Mouse (Mus musculus) left cerebral cortex, postnatal 25 days (tissue): ENCODE results near the gene Lyl1. TPM values are rescaled to one million over a fixed set of nuclear protein-coding genes. Genes with fewer than 3 reads are reported as not detected.
A peak's percentile ranks its signal among the peaks of the same experiment; 100 is the strongest.

Experiments used
- DNase-seq, 2 experiments: peaks; one replicate each; pipeline ENCODE4 v3.0.0; 2022; ENCODE audit warnings: low spot score in 2 of 2, mixed read lengths in 1 of 2
- intact Hi-C: fragments of 180-260 bp; cut with DNase I; formaldehyde crosslinking; loops from one replicate; pipeline ENCODE4 v1.15.1; 2025
- total RNA-seq, 2 experiments: library from RNA; stranded (reverse); gene quantifications; 2 replicates each; pipeline ENCODE4 v1.2.3; 2021

Lyl1 gene
- total RNA-seq, 2 experiments from 2014 or later, result 2.8 to 3.5 TPM

DNA sequence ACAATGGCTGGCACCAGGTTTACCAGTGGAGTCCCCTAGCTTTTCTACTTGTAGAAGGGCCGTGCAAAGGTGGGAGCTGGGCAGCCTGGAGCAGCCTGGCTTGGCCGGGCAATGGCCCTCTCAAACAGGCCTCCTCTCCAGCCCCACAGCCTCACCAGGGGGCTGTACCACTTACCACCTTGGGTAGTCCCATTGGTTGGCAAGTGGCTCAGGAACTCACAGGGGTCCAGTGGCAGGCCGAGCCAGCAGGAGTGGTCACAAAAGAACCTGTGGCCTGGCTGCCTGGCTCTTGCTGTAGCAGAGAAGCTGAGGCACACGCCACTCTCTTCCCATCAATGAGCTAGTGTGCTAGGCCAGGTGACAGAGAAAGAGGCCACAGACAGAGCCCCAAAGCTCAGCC lies 12.9 kb downstream of the Lyl1 start:
- no peak for DNase-seq
- intact Hi-C loops, result no loop called here

DNA sequence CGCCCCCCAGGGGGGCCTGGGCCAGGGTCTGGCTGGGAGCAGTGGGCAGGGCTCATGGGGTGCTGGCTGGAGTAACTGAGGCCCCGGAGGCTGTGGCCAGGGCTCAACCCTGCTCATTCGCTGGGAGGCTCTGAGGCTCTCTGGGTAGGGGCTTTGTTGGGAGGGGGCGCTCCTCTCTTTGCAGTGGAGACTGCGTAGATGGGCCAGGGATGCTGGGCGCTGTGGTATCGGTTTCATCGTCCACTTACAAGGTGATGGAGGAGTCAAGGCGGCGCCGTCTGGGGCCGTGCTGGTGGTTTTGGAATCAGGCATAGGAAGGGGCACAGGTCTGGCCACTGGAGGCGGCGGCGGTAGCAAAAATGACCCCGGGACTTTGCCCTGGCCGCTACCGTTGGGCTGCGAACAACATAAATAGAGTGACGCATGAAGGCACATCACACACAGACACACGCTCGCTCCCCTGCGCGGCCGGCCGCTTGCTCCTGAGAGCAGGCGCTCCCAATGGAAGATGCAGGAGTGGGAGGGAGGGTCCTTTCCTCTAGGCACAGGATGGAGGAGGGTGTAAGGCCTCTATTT lies 14.7 kb downstream of the Lyl1 start:
- intact Hi-C loops, result no loop called here
- no peak for DNase-seq

DNA sequence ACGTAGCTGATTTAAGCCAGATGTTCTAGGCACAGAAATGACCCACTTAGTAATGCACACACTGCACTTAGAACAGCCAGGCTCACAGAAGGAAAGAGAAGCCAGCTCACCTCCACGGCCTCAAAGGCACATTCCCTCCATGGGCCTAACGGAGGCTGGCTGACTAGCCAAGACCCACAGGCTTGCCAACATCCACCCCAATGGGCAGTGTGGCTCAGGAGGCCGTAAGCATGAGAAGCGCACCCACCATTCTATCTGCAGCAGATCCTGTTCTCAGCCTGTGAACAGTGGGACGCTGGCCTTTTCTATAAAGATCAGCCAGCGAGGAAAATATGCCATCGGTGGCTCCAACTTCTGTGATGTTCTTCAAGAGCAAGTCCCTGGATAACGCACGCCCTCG lies 15.5 kb downstream of the Lyl1 start:
- intact Hi-C loops, result no loop called here
- no peak for DNase-seq

DNA sequence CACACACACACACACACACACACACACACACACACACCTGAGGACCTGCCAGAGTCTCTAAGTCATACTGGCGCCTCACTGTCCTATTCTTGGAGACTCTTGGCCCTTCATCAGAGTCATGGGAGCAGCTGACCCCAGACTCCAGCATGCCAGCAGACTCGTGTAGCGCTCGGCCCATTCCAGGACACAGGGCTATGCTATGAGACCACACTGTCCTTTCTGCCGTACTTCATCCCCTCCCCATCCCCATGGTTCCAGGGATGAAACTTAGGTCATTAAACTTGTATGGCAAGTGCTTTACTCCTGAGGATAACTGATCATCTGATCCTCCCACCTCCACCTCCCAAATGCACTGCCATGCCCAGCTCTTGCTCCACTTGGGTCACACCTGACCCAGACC lies 17.2 kb downstream of the Lyl1 start:
- DNase-seq, result no peak
- intact Hi-C loops, result no loop called here

DNA sequence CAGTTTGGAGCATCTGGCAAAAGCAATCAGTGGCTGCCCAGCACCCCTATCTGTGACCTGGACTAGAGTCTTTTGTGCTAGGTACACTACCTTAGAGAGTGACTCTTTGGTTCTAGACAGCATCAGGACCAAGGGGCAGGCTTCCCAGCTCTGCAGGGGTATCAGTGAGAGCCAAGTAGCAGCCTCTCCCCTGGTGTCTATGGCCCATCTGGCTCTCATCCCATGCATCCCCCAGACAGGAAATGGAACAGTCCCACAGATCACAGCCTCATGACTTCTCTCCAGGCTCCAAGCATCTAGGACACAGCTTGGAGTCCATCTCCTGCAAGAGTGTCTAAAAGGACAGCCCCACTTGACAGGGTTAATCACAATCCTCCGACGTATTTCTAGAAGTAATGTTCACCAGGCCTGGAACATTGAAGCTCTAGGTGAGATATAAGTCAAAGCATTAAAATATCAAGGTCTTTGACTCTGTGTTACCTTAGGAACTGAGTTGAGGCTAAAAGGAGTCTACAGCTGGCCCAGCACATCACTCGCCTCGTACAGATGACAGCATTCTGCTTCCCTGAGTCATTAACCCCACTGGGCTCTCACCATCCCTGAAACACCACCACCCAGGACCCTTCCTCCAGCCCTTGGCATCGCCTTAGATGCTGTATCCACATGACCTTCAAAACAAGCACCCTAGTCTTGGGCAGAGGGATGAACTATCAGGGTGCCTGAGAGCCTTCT lies 17.9 kb downstream of the Lyl1 start:
- intact Hi-C loops, result no loop called here
- DNase-seq, result no peak

DNA sequence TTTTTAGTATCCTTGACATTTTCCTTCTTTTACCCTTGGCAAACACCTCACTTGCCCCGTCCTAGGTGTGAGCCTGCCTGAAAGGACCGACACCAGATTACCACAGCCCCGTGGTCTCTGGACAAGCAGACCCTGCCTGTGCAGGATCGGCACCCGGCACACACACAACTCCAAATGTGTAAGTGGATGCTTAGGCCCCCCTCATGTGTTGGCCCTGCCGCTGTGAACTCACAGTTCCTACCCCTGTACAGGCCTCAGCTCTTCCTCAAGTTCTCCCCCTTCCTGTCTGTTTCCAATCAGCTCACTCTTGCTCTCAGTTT lies 21.2 kb downstream of the Lyl1 start:
- DNase-seq, result no peak
- intact Hi-C loops, result no loop called here

DNA sequence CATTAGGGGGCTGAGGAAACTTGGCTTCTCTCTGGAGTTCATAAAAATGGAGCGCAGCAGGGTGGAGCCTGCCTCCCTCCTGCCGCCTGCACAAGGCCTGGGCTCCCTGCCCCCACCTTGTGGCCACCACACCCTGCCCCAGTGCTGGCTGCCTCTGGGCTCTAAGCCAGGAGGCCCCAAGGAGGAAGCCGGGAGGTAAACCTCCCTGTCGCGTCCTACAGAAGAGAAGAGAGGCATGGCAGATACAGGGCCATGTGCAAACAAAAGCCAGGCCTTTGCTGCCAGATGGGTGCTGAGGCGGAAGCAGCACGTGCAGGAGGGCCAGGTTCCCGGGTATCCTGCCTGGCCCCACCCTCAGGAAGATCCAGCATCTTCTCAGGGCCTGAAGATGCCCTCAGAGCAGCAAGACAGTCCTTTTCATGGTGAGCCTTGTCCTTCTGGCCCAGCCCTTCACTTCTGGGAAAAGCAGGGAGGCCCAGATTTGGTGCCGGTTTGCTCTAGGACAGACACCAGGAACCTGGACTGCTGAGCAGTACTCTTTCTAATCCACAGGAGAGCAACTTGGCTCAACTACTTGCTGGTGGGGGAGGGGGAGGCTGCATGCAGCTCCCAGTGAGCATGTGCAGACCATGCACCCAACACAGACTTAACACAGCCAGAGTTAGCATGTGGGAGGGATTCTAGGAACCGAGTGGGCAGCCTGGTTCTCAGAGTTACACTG lies 21.8 kb downstream of the Lyl1 start, which contains the start of gene G430095P16Rik:
Gene G430095P16Rik, plus strand, starts transcription at position 158 of the 721 bp plus-strand sequence.
- peak; percentile 67 to 84 for DNase-seq
- intact Hi-C loops, result no loop called here

DNA sequence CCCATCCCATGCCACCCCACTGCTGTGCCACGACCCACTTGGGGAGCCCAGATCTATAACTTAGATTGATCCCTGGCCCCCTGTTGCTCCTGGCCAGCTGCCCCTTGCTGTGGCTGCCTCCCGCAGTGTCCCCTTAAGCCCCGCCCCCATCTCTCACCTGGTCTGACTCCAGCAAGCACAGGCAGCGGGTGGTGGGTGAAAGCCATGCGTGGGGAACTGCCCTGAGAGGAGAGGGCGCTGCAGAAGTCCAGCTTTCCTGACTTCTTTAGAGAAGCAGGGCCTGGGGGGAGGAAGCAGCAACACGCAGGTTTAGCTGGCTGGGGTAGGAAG lies 22.3 kb downstream of the Lyl1 start:
- DNase-seq, result no peak
- intact Hi-C loops, result no loop called here

DNA sequence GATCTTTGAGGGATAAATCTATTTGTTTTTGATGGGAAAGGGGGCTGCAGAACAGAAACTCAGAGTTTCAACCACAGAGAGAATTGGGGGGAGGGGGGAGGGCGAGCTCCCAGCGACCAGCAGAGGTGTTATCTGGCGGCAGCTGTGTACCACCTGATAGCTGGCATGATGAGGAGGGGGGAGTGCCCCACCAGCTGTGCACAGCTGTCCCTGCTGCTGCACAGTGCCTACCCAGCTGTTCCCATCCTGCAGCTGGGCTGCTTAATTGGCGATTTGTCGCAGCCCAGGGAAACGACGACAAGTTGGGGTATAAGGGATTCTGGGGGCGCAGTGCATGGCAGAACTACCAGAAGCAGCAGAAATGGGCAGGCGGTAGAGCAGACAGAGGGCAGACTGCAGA lies 23.4 kb downstream of the Lyl1 start:
- no peak for DNase-seq
- intact Hi-C loops, result no loop called here

DNA sequence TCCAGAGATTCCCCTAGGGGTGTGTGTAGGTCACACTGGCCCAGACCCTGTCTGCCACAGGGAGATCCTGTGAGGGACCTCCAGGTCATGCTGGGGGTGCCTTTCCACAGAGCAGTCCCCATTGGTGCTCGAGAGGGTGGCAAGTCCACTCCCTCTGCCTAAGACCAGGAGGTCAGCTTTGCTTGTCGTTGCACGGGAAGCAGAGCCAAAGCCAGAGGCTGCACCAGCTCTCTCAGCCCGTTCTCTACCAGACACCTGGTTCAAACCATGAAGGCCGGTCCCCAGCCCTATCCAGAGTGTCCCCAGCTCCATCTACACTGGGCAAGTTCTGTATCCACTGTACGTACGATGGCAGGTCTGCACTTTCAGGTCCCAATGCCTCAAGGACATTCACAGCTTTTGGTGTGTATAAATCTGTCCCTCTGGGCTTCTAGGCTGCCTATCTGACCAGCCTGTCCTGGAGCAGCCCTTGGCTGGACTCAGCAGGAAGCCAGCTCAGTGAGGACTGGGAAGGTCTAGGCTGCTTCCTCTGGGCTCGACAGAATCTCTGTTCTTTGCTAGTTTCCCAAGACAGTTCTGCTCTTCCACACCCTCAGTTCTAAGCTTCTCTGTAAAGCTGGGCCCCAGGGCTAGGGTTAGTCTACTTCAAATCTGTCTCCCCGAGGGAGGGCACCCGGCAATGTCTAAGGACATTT lies 24.1 kb downstream of the Lyl1 start:
- no peak for DNase-seq

DNA sequence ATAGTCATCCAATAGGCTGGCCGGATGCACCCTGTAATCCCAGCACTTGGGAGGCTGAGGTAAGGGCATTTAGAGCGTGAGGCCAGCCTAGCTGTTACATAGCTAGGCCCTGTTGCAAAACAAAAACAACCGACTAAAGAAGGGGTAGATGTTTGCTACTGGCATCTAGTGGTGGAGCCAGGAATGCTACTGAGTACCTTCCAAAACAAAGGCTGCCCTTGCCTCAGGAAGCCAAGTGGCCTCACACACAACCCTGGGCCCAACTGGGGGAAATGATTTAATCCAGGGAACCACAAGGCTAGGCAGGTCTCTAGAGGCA lies 24.6 kb downstream of the Lyl1 start:
- intact Hi-C loops, result no loop called here
- no peak for DNase-seq

More for the DNA sequence above, 24.1 kb downstream of the Lyl1 start:
- intact Hi-C loops, result no loop called here

DNA sequence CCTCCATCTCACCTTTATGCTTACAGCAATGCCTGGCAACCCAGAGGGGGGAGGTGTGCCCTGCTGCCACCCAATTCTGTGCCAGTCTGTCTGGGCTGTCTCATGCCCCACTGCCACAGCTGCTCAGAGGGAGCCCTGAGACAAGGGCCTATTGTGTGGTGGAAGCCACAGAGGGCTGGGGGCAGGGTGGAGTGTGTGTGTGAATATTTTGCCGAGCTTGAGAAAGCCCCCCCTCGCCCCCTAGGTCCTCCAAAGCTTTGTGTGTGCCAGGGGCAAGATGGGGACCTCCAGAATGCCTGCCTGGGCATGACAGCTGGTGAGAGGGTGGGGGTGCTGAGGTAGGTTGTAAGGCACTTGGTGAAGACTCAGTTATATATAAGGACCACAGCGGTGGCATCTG lies 27.2 kb downstream of the Lyl1 start:
- intact Hi-C loops, result no loop called here
- DNase-seq, result no peak

DNA sequence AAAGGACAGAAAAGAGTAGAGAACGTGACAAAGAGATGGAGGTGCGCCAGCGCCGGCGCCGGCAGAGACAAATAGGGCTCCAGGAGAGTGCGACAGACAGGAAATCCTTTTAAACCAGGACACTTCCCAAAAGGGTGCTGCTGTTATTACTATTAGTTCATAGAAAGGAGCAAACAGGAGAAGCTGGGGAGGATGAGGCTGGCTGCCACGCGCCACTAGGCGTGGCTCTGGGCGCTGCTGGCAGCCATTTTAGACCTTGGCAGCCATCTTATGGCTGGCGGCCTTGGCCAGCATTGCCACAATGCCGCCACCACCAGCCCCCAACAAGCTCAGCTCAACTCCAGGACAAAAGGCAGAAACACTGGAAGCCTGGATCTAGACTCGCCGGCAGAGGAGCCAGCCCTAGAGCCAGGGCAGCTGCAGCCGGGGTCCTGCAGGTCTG lies 28.7 kb downstream of the Lyl1 start:
- no peak for DNase-seq
- intact Hi-C loops, result no loop called here

DNA sequence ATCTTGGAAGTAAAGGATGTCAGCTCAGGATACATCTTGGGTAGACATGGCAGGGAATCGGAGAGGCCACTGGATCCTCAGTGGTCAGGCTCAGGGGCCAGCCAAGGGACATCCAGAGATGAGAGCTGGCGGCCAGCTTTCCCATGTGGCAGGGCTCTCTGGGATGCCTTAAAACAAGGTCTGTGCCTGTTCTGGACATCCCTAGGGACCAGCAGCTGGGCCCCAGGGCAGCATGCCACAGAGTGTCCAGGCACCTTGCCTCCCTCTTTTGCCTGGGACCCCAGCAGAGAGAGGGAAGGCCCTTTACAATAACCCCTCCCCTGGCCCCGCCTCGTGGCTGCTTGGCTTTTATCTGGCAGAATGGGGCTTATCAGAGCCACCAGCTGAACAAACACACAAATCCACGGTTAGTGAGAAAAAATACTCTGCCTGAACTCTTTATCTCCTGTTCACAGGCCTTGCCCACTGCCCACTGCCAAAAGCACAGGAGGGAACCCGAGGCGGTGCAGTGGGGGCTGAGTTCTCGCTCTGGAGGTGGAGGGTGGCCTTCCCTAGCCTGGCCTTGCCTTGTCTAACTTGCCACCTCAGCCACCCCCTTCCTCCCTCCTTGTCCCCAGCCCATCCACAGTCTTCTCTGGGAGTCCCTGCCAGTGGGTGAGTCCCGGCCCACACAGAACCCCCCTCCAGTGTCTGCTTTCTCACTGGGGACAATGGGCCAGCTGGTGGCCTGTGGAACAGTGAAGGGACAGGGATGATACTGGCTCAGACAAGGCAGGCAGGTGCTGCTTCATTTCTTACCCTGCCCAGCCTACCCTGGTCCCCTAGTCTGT lies 29.5 kb downstream of the Lyl1 start:
- intact Hi-C loops, result no loop called here
- no peak for DNase-seq

DNA sequence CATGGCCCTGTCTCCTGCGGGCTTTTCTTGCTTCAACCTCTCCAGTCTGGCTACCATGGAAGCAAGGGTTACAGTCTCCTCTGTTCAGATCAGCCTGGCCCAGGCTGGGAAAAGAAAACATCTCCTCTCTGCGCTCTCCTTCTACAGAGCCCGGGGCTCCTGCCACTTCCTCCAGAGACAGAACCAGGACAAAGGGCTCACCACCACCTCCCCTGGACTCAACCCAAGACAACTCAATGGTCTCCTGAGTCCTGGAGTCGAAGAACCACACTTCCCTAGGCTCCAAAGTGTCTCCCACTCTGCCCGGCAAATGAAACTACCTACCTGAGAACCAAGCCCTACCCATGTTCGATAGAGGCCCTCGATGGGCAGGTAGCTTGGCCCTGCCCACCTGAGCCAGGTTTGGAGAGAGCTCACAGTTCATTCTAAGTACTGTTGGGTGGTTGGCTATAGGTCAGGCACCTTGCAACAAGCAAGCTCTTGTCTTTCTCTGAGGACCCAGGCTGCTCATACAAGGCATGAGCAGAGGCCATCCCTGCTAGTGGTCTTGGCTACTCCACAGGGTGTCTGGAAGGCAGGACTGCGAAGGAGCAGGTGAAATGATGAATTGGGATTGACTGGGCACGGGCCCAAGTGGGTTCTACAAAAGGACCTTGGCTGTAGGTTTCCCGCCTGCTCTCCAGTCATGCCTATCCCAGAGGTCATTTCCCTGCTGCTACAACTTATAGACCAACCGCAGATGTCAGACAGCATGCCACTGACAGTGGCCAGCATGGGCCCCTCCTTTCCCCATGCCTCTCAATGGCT lies 30.3 kb downstream of the Lyl1 start:
- intact Hi-C loops, result no loop called here

DNA sequence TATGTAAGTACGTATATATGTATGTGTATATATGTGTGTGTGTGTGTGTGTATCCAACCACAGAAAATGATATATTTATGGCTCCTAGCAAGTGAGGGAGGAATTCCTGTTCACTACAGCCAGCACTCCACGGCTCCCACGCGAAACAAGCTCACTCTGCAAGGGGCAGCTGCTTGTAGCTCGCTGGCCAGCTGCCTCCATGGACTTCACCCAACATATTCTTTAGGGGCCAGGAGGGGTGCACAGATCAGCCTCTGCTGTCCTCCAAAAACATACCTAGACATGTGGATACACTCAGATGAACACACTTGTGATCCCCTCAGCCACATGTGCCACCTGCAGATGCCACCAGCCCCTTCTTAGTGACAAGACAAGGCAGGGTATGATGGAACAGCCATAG lies 31.3 kb downstream of the Lyl1 start:
- peak in 1 of 2 experiments; percentile 80 for DNase-seq
- intact Hi-C loops, result no loop called here

More for the DNA sequence above, 30.3 kb downstream of the Lyl1 start:
- no peak for DNase-seq

DNA sequence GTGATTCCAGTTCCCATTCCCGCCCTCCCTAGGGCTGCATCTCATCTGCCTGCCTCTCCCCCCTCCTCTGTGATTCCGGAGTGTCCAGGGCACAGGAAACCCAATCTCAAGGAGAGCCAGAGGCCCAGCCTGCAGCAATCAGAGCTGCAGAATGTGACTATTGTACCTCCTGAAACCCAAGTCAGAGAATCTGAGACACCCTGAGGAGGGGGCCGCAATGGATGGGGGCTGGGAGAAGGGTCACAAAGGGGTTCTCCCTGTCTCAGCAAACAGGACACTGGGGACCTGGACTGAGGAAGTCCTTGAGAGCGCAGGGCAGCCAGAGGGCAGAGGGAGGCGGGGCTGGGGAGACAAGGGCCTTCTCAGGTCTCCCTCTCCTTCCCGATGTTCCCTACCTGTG lies 31.7 kb downstream of the Lyl1 start:
- DNase-seq, result no peak
- intact Hi-C loops, result no loop called here

DNA sequence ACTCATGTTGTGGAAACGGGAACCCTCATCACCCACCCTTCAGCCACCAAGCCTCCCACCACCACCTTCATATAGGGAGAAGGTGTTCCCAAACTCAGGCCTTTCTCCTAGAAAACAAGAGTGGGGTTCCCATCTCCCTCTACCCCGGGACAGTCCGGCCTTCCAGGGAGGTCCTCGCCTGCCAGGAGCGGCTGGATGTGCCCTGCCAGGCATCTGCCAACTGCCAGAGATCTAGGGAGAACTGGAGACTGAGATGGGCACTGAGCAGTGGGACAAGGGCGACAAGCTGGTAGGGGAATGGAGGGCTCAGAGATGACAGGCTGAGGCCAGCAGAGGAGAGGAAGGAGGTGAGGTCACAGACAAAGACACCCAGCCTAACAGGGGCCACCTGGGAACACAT lies 32.7 kb downstream of the Lyl1 start:
- no peak for DNase-seq
- intact Hi-C loops, result no loop called here

DNA sequence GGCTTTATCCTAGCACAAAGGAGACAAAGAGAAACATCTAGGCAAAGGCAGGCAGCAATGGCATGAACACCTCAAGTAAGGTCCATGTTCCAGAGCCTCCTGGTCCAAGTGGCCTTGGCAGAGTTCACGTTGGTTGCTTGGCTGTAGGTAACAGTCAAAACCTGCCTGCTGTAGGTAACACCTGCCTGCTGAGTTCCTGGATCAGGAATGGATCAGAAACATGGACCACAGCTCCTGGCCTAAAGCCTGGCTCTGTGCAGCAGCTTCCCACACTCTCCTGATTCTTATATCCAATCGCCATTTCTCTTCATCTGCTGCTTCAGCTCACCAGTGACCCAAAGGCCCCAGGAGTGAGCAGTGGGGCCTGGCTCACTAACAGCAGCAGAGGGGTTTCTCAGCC lies 33.4 kb downstream of the Lyl1 start:
- intact Hi-C loops, result no loop called here

More for the DNA sequence above, 33.4 kb downstream of the Lyl1 start:
- no peak for DNase-seq
